Mouse (Mus musculus) thymus, adult 2 months (tissue): ENCODE measurements at regions not wholly inside any gene's neighbourhood (a gene's known extent, or its start where the extent isn't known, plus 50 kb on each side); places are given as distances from the start of the nearest gene placed in this dataset.
A peak's percentile ranks its signal among the peaks of the same experiment; 100 is the strongest.

Experiments
- CTCF ChIP-seq: fragments of 200-500 bp; IDR thresholded peaks from 2 replicates; pipeline ENCODE4 v1.5.1; 2012; ENCODE audit warnings: mild to moderate bottlenecking, control low read depth, low read length, moderate library complexity, borderline replicate concordance; ENCODE audit not compliant: control insufficient read depth, poor library complexity, insufficient read depth; ENCODE audit errors: extremely low read depth
- POLR2A ChIP-seq: fragments of 200-500 bp; IDR thresholded peaks from 2 replicates; pipeline ENCODE4 v1.6.1; 2012; ENCODE audit warnings: mild to moderate bottlenecking, low read length, control low read depth, moderate library complexity; ENCODE audit not compliant: control insufficient read depth, poor library complexity, insufficient read depth; ENCODE audit errors: extremely low read depth

- 0 out of 2 replicates have a peak, but pooled peaks have one; percentile 25 for TF ChIP-seq CTCF
- no peak for TF ChIP-seq POLR2A
Observed at GRCm38 (mm10) chr15:34021857-34022256, 335.8 kb downstream of the 9430069I07Rik start.
